Mouse (Mus musculus) heart, adult 2 months (tissue): ENCODE measurements at regions not wholly inside any gene's neighbourhood (a gene's known extent, or its start where the extent isn't known, plus 50 kb on each side); places are given as distances from the start of the nearest gene placed in this dataset.

ENCODE experiments used
- DNase-seq, 2 experiments: peaks; one replicate each; pipeline ENCODE4 v3.0.0; 2021
- H3K27ac ChIP-seq: fragments of 200-600 bp; 2 replicates; pipeline ENCODE4 v1.8.1; 2022
- H3K27me3 ChIP-seq: fragments of 200-500 bp; 2 replicates; pipeline ENCODE4 v1.6.1; 2012; ENCODE audit warnings: mild to moderate bottlenecking, low read length, inconsistent platforms, mixed read lengths; ENCODE audit not compliant: control insufficient read depth, insufficient read depth
- H3K36me3 ChIP-seq: fragments of 200-500 bp; 2 replicates; pipeline ENCODE4 v1.6.1; 2012; ENCODE audit warnings: low read length, inconsistent platforms; ENCODE audit not compliant: control insufficient read depth, insufficient read depth
- H3K4me1 ChIP-seq: fragments of 200-500 bp; 2 replicates; pipeline ENCODE4 v1.6.1; 2011; ENCODE audit warnings: low read length; ENCODE audit not compliant: control insufficient read depth, insufficient read depth
- H3K4me3 ChIP-seq: fragments of 200-600 bp; 2 replicates; pipeline ENCODE4 v1.8.1; 2022
- H3K79me2 ChIP-seq: fragments of 200-500 bp; replicated peaks from 2 replicates; pipeline ENCODE4 v1.6.1; 2012; ENCODE audit warnings: mild to moderate bottlenecking, inconsistent platforms, low read length, moderate library complexity, mixed read lengths; ENCODE audit not compliant: control insufficient read depth, insufficient read depth
- H3K9ac ChIP-seq: fragments of 200-500 bp; 2 replicates; pipeline ENCODE4 v1.6.1; 2012; ENCODE audit warnings: low read depth, mild to moderate bottlenecking, control low read depth, inconsistent platforms, low read length, mixed read lengths
- CTCF ChIP-seq: fragments of 200-600 bp; IDR thresholded peaks from 2 replicates; pipeline ENCODE4 v1.8.1; 2022; ENCODE audit warnings: antibody characterized with exemption, mild to moderate bottlenecking, moderate library complexity
- EP300 ChIP-seq: fragments of 200-500 bp; IDR thresholded peaks from 2 replicates; pipeline ENCODE4 v1.6.1; 2011; ENCODE audit warnings: low read depth, low read length, control low read depth; ENCODE audit not compliant: insufficient read depth
- POLR2A ChIP-seq: fragments of 200-500 bp; IDR thresholded peaks from 2 replicates; pipeline ENCODE4 v1.6.1; 2011; ENCODE audit warnings: mild to moderate bottlenecking, low read depth, low read length, control low read depth; ENCODE audit not compliant: insufficient read depth
- WGBS: fragments of 180-500 bp; shearing (Covaris S2); methylation state at CpG from one replicate; pipeline ENCODE4 v1.1.7; 2018; 5-methylcytosine and 5-hydroxymethylcytosine counted together
- intact Hi-C: fragments of 180-260 bp; cut with DNase I; formaldehyde crosslinking; loops from one replicate; pipeline ENCODE4 v1.15.1; 2025

DNA sequence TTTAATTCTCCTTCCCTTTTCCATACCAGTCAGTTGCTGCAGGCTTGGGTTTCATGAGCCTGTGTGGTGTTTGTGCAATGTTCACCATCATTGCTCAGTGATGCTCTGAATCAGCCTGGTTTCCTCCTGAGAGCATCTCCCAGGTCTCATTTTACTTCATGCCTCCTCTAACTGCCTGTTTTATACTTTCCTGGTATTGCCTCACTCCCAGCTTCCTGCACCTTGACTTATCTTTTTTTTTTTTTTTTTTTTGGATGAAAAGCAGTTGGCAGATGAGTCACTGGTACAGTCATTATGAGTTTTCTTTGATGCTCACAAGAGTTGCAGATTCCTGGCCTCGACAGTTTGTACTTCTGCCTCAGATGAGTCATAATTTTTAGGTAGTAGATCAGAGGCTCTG, 81.5 kb upstream of the Tet2 start:
- intact Hi-C loops = no loop called here
- Histone ChIP-seq H3K27me3 (no peaks in the 10 kb centered on the region), H3K9ac (no peak overlapping the region), H3K79me2 (no peaks in the 10 kb centered on the region), H3K36me3 (no peaks in the 10 kb centered on the region), H3K4me1 (no peaks in the 10 kb centered on the region), H3K4me3 (no peak overlapping the region), H3K27ac (no peak overlapping the region)
- DNase-seq = no peak
- WGBS = 25% methylated on average over 1 of the region's 1 CpGs
- TF ChIP-seq CTCF (no peak), EP300 (no peak), POLR2A (no peak)

GRCm38 (mm10) chr3:133627116-133627844, 82.3 kb upstream of the Tet2 start:
- 80% methylated on average over 3 of the region's 3 CpGs for WGBS
- no peaks in the 10 kb centered on the region for H3K36me3 ChIP-seq
- H3K27ac ChIP-seq = no peak overlapping the region
- H3K79me2 ChIP-seq = no peaks in the 10 kb centered on the region
- H3K4me3 ChIP-seq = no peak overlapping the region
- TF ChIP-seq CTCF = no peak
- no peak for TF ChIP-seq EP300
- no peak for TF ChIP-seq POLR2A
- no peak overlapping the region for H3K9ac ChIP-seq
- intact Hi-C loops = no loop called here
- DNase-seq = no peak
- H3K27me3 ChIP-seq = no peaks in the 10 kb centered on the region
- no peaks in the 10 kb centered on the region for H3K4me1 ChIP-seq

DNA sequence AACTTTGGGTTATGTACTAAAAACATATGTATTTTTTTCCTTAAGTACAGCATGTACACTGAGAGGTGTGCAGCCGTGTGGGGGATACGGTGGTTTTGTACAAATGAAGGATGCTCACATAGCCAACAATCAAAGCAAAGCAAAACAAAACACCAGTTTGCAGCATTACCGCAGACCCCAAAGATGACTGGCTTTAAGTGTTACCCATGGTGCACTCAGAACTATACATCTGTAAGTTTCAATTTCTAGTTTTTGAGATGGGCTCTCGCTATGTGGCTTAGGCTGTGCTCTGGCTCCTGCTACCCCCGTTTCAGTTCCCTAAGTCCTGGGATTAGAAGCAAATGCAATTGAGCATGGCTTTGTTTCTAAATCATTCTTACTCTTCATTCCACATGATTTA, 89.4 kb upstream of the Tet2 start:
- no peak for TF ChIP-seq POLR2A
- TF ChIP-seq CTCF = no peak
- TF ChIP-seq EP300 = no peak
- DNase-seq = no peak
- no peak overlapping the region for H3K27ac ChIP-seq
- H3K79me2 ChIP-seq = no peaks in the 10 kb centered on the region
- no peak overlapping the region for H3K9ac ChIP-seq
- H3K36me3 ChIP-seq = no peaks in the 10 kb centered on the region
- no peak overlapping the region for H3K4me3 ChIP-seq
- H3K4me1 ChIP-seq = no peaks in the 10 kb centered on the region
- 94% methylated on average over 5 of the region's 5 CpGs for whole genome bisulfite sequencing
- no peaks in the 10 kb centered on the region for H3K27me3 ChIP-seq
- intact Hi-C loops = no loop called here

- Histone ChIP-seq H3K79me2 (no peaks in the 10 kb centered on the region), H3K4me1 (no peaks in the 10 kb centered on the region), H3K27me3 (no peaks in the 10 kb centered on the region), H3K36me3 (no peaks in the 10 kb centered on the region), H3K9ac (no peak overlapping the region), H3K4me3 (no peak overlapping the region), H3K27ac (no peak overlapping the region)
- intact Hi-C loops = no loop called here
- no peak for DNase-seq
- no peak for TF ChIP-seq CTCF
- no peak for TF ChIP-seq EP300
- TF ChIP-seq POLR2A = no peak
- WGBS = 97% methylated on average over 1 of the region's 1 CpGs
These were observed 100.7 kb upstream of the Tet2 start for GRCm38 (mm10) chr3:133645604-133646003.

DNA sequence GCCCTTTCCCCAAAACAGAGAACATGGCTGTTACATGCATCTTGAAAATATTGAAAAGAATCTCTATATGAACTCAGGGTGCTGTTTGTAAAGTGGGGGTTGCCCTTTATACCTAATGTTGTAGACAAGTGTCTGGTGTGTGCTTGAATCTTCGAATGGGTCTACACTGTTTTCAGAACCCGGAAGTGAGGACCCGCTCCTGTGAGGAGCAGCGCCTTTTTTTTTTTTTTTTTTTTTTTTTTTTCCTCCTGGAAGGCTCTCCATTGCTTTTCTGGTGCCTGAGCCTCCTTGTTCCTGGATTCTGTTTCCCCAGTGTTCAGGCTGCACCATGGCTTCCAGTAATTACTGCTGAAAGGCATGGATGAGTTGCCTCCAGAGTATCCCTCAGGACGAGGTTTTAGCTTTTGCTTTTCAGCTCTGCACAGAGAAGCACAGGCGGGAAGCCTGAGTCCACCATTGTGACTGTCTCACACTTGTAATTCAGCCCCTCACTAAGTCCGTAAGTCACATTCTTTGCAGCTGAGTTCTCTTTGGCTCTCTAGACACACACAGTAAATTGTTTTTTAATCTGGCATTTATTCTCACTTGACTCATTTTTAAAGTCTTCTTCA, 101.6 kb upstream of the Tet2 start:
- Histone ChIP-seq H3K79me2 (no peaks in the 10 kb centered on the region), H3K4me3 (no peak overlapping the region), H3K27me3 (no peaks in the 10 kb centered on the region), H3K36me3 (no peaks in the 10 kb centered on the region), H3K9ac (no peak overlapping the region), H3K27ac (no peak overlapping the region), H3K4me1 (no peaks in the 10 kb centered on the region)
- no peak for TF ChIP-seq CTCF
- no peak for TF ChIP-seq POLR2A
- TF ChIP-seq EP300 = no peak
- 73% methylated on average over 7 of the region's 7 CpGs for WGBS
- no peak for DNase-seq
- intact Hi-C loops = no loop called here

DNA sequence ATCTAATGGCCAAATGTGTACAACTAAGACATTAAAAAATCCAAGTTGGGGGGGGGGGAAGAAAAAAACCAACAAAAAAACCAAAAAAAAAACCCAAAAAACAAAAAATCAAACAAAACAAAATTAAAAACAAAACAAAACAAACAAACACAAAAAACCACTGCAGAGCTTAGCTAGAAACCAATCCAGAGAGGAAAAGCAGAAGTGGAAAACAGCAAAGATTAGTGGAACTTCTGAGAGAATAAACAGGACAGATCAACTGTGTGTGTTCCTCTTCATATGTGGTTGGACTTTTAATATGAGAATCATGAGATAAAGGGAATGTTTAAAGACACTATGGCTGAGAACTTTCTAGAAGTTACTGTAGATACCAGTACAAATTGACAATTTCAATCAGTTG, 105.1 kb upstream of the Tet2 start:
- intact Hi-C loops = no loop called here
- TF ChIP-seq EP300 (no peak), CTCF (no peak), POLR2A (no peak)
- H3K27ac ChIP-seq = no peak overlapping the region
- H3K79me2 ChIP-seq = no peaks in the 10 kb centered on the region
- DNase-seq = no peak
- no peaks in the 10 kb centered on the region for H3K27me3 ChIP-seq
- no peaks in the 10 kb centered on the region for H3K4me1 ChIP-seq
- H3K9ac ChIP-seq = no peak overlapping the region
- no peaks in the 10 kb centered on the region for H3K36me3 ChIP-seq
- H3K4me3 ChIP-seq = no peak overlapping the region
